Mouse (Mus musculus): ENCODE results near the gene Cog1. TPM values are rescaled to one million over a fixed set of nuclear protein-coding genes. Genes with fewer than 3 reads are reported as not detected.
A peak's percentile ranks its signal among the peaks of the same experiment; 100 is the strongest.

Gene Cog1
- polyA plus RNA-seq, 1 experiment from 2014 or later: 24.7 TPM

DNA sequence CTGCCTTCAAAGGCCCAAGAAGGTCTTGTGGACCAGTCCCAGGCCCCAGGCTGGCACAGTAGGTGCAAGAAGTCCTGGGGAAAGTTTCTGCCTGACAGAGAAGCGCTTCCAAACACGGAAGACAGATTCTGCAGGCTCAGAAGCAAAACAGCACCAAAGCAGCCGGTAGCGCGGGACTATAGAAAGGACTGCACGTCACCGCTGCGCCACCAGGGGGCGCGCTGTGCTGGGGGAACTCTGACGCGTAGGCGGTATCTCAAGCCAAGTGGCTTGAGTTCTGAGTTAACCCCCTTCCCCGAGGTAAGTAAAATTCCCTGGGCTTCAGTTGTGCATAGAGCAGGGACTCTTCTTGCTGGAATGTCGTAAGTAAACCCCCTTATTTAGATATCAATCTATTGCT, 817 bp upstream of the Cog1 start:
- no peaks in the 10 kb centered on the region for H3K9me3 ChIP-seq (ENCODE audit: control insufficient read depth, low read length)
- peaks cover 23% of the 10 kb centered on the region for H3K4me1 ChIP-seq (replicated peaks; ENCODE audit: control insufficient read depth, insufficient read depth, low read length)
- H3K27ac ChIP-seq (ENCODE audit: low read depth, low read length): no peak overlapping the region
- H3K4me3 ChIP-seq (ENCODE audit: low read depth, low read length): no peak overlapping the region
- H3K36me3 ChIP-seq (ENCODE audit: control insufficient read depth, insufficient read depth, low read length): peaks cover 6% of the 10 kb centered on the region
- H3K27me3 ChIP-seq (replicated peaks; ENCODE audit: control insufficient read depth, insufficient read depth, low read length): no peaks in the 10 kb centered on the region
- DNase-seq (ENCODE audit: low spot score): peak; percentile 82
- ATAC-seq (replicated peaks; ENCODE audit: low FRiP score): no peak
- H3K9ac ChIP-seq (ENCODE audit: low read depth, low read length): peak overlapping the region; percentile 23; the same call in 1 of the 2 replicates
- WGBS: 3% methylated on average over 15 of the region's 15 CpGs
- H3K4me2 ChIP-seq: peak overlapping the region; percentile 43

DNA sequence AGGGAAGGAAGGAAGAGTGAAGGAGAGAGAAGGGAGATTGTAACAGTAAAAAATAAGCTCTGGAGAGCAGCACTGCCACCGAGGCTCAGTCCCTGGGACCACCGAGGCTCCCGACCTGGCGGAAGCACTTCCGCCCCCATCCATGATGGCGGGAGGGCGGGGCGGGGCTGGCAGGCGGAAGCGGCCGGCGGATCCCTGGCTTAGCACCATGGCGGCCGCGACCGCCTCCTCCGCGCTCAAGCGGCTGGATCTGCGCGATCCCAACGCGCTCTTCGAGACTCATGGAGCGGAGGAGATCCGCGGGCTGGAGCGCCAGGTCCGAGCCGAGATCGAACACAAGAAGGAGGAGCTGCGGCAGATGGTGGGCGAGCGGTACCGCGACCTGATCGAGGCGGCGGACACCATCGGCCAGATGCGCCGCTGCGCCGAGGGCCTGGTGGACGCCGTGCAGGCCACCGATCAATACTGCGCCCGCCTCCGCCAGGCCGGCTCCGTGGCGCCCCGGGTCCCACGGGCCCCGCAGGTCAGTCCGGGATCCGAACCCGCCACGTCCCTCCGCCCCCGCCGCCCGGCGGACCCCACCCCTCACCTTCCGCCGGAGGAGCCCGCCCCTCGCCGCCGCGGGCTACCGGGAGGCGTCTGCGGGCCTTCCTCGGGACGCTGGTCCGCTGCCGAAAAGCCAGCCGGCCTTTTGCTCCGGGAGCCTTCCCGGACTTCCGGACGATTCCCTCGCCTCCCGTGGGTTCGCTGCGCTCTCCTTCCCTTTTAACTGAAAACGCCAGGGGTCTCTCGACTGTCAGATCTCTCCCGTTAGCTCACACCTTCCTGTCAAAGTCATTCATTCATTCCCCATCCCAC, 613 bp downstream of the Cog1 start, which contains the start of gene Slc39a11:
Gene Slc39a11, minus strand, starts transcription at position 727 of the 858 bp plus-strand sequence.
- H3K4me1 ChIP-seq (replicated peaks; ENCODE audit: control insufficient read depth, insufficient read depth, low read length): peaks cover 23% of the 10 kb centered on the region
- WGBS: under 1% methylated on average over 91 of the region's 91 CpGs
- peaks cover 15% of the 10 kb centered on the region for H3K36me3 ChIP-seq (ENCODE audit: control insufficient read depth, insufficient read depth, low read length)

DNA sequence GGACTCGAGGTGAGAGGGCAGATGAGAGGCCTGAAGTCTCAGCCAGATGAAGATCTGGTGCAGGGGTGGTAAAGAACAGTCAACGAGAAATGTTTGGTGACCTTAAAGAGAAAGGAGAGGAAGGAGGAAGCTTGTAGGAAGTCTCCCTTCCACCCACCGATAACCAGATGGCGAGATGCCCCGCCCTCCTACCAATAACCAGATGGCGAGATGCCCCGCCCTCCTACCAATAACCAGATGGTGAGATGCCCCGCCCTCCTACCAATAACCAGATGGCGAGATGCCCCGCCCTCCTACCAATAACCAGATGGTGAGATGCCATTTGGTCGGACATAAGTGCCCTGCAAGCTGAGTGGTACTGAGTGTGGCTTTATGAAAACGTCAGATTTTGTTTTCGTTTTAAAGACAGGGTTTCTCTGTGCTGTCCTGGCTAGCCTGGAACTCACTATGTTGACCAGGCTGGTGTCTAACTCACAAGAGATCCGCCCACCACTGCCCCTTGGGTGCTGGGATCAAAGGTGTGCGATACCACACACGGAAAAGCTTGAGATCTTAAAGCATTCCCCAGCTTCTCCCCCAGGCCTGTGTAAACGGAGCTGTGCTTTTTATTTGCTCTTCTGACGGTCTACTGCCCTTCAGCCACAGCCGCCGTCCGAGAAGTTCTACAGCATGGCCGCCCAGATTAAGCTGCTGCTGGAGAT, 2.4 kb downstream of the Cog1 start:
- DNase-seq (ENCODE audit: low spot score) (no peak), ATAC-seq (replicated peaks; ENCODE audit: low FRiP score) (peak; percentile 10; the same call in 1 of the 2 replicates)
- Histone ChIP-seq H3K9me3 (ENCODE audit: control insufficient read depth, low read length) (no peaks in the 10 kb centered on the region), H3K27me3 (replicated peaks; ENCODE audit: control insufficient read depth, insufficient read depth, low read length) (no peaks in the 10 kb centered on the region), H3K9ac (ENCODE audit: low read depth, low read length) (no peak overlapping the region), H3K4me1 (replicated peaks; ENCODE audit: control insufficient read depth, insufficient read depth, low read length) (peaks cover 23% of the 10 kb centered on the region), H3K4me2 (peak overlapping the region; percentile 88), H3K36me3 (ENCODE audit: control insufficient read depth, insufficient read depth, low read length) (peaks cover 26% of the 10 kb centered on the region), H3K4me3 (ENCODE audit: low read depth, low read length) (peak overlapping the region; percentile 24; the same call in 1 of the 2 replicates), H3K27ac (ENCODE audit: low read depth, low read length) (peak overlapping the region; percentile 62)
- 61% methylated on average over 22 of the region's 22 CpGs for WGBS

More for the DNA sequence above, 613 bp downstream of the Cog1 start, which contains the start of gene Slc39a11:
- Histone ChIP-seq H3K4me2 (peak within 1 kb of the TSS; percentile 88), H3K27ac (ENCODE audit: low read depth, low read length) (peak within 1 kb of the TSS; percentile 83), H3K4me3 (ENCODE audit: low read depth, low read length) (peak within 1 kb of the TSS; percentile 89), H3K9me3 (ENCODE audit: control insufficient read depth, low read length) (no peaks in the 10 kb centered on the region), H3K9ac (ENCODE audit: low read depth, low read length) (peak within 1 kb of the TSS; percentile 91), H3K27me3 (replicated peaks; ENCODE audit: control insufficient read depth, insufficient read depth, low read length) (no peaks in the 10 kb centered on the region)
- peak; percentile 83 for DNase-seq (ENCODE audit: low spot score)
- ATAC-seq (replicated peaks; ENCODE audit: low FRiP score): peak; percentile 80

DNA sequence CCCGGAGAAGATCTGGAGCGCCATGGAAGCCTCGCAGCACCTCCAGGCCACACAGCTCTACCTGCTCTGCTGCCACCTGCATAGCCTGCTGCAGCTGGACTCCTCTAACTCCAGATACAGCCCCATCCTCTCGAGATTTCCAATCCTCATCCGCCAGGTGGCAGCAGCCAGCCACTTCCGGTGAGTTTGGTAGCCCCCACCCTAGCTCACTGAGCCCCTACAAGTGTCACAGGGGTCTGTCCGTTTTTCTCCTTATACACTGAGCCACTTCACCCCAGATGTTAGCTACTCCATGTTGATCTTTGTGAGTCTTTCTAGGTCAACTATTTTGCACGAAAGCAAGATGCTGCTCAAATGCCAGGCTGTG, 2.9 kb downstream of the Cog1 start:
- no peak overlapping the region for H3K4me2 ChIP-seq
- DNase-seq (ENCODE audit: low spot score): peak; percentile 43

DNA sequence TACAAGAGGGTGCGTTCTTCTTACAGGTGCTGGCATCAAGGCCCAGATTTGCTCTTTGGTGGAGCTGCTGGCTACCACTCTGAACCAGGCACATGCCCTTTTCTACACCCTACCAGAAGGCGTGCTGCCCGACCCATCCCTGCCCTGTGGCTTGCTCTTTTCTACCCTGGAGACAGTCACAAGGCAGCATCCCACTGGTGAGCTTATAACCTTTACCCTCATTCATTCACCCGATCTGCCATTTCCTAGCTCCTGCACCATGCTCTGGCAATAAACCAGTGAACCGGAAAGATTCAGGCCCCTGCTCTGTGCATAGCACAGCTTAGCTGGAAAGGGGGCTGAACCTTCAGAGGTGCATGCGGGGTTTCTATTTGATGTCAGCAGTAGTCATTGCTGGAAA, 3.5 kb downstream of the Cog1 start:
- Histone ChIP-seq H3K9ac (ENCODE audit: low read depth, low read length) (no peak overlapping the region), H3K27ac (ENCODE audit: low read depth, low read length) (no peak overlapping the region), H3K9me3 (ENCODE audit: control insufficient read depth, low read length) (no peaks in the 10 kb centered on the region), H3K36me3 (ENCODE audit: control insufficient read depth, insufficient read depth, low read length) (peaks cover 35% of the 10 kb centered on the region), H3K4me2 (no peak overlapping the region), H3K4me1 (replicated peaks; ENCODE audit: control insufficient read depth, insufficient read depth, low read length) (peaks cover 23% of the 10 kb centered on the region), H3K4me3 (ENCODE audit: low read depth, low read length) (no peak overlapping the region), H3K27me3 (replicated peaks; ENCODE audit: control insufficient read depth, insufficient read depth, low read length) (no peaks in the 10 kb centered on the region)
- no peak for ATAC-seq (replicated peaks; ENCODE audit: low FRiP score)
- 93% methylated on average over 6 of the region's 6 CpGs for WGBS
- DNase-seq (ENCODE audit: low spot score): no peak

More for the DNA sequence above, 2.9 kb downstream of the Cog1 start:
- WGBS: 56% methylated on average over 8 of the region's 8 CpGs
- Histone ChIP-seq H3K9ac (ENCODE audit: low read depth, low read length) (no peak overlapping the region), H3K27me3 (replicated peaks; ENCODE audit: control insufficient read depth, insufficient read depth, low read length) (no peaks in the 10 kb centered on the region), H3K4me1 (replicated peaks; ENCODE audit: control insufficient read depth, insufficient read depth, low read length) (peaks cover 23% of the 10 kb centered on the region), H3K9me3 (ENCODE audit: control insufficient read depth, low read length) (no peaks in the 10 kb centered on the region), H3K36me3 (ENCODE audit: control insufficient read depth, insufficient read depth, low read length) (peaks cover 30% of the 10 kb centered on the region), H3K27ac (ENCODE audit: low read depth, low read length) (peak overlapping the region; percentile 62; the same call in 1 of the 2 replicates), H3K4me3 (ENCODE audit: low read depth, low read length) (no peak overlapping the region)
- peak; percentile 15; the same call in 1 of the 2 replicates for ATAC-seq (replicated peaks; ENCODE audit: low FRiP score)

DNA sequence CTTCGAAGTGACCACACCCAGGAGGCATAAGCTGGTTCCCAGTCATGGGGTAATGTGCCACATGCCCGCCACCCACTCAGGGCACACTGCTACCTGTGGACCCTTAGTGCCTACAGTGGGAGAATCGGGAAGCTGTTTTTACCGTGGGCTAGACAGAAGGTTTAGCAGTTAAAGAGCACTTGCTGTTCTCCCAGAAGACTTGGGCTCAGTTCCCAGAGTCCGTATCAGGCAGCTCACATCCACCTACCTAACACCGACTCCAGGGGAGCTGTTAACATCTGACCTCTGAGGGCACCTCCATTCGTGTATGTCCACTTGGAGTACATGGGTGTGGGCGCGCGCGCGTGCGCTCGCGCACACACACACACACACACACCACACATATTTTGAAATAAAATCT, 5.1 kb downstream of the Cog1 start:
- no peak for DNase-seq (ENCODE audit: low spot score)
- Histone ChIP-seq H3K27me3 (replicated peaks; ENCODE audit: control insufficient read depth, insufficient read depth, low read length) (no peaks in the 10 kb centered on the region), H3K9me3 (ENCODE audit: control insufficient read depth, low read length) (no peaks in the 10 kb centered on the region), H3K36me3 (ENCODE audit: control insufficient read depth, insufficient read depth, low read length) (peaks cover 39% of the 10 kb centered on the region), H3K27ac (ENCODE audit: low read depth, low read length) (no peak overlapping the region), H3K4me2 (no peak overlapping the region), H3K4me1 (replicated peaks; ENCODE audit: control insufficient read depth, insufficient read depth, low read length) (peaks cover 17% of the 10 kb centered on the region), H3K4me3 (ENCODE audit: low read depth, low read length) (no peak overlapping the region), H3K9ac (ENCODE audit: low read depth, low read length) (no peak overlapping the region)
- ATAC-seq (replicated peaks; ENCODE audit: low FRiP score): no peak
- 93% methylated on average over 15 of the region's 15 CpGs for WGBS

DNA sequence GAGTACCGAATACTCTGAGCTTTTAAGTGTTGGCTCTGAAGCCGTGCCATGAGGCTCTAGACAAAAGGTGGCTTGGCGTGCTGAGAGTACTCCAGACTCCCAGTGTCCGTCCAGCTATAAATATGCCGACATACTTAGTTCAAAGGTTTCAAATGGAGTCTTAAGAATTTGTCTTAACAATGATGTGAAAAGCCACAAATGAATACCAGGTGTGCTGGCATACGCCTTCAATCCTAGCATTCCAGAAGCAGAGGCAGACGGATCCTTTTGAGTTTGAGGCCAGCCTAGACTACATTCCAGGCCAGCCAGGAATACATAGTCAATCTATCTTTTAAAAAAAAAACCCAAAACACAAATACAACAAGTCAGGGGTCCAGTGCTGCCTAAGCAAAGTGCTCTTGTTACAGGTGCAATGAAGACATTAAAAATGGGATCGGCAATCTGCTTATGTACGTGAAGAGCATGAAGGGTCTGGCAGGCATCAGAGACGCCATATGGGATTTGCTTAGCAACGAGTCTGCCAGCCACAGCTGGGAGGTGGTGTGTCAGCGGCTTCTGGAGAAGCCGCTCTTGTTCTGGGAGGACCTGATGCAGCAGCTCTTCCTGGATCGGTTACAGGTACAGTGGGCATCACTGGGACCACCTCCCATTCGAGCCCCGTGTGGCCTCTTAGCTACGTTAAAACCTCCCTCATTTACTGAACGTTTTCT, 5.7 kb downstream of the Cog1 start:
- H3K36me3 ChIP-seq (ENCODE audit: control insufficient read depth, insufficient read depth, low read length): peaks cover 43% of the 10 kb centered on the region
- no peak overlapping the region for H3K27ac ChIP-seq (ENCODE audit: low read depth, low read length)
- no peak for DNase-seq (ENCODE audit: low spot score)
- no peaks in the 10 kb centered on the region for H3K9me3 ChIP-seq (ENCODE audit: control insufficient read depth, low read length)
- 83% methylated on average over 18 of the region's 18 CpGs for WGBS
- H3K4me3 ChIP-seq (ENCODE audit: low read depth, low read length): no peak overlapping the region
- no peak overlapping the region for H3K9ac ChIP-seq (ENCODE audit: low read depth, low read length)
- ATAC-seq (replicated peaks; ENCODE audit: low FRiP score): no peak
- no peaks in the 10 kb centered on the region for H3K27me3 ChIP-seq (replicated peaks; ENCODE audit: control insufficient read depth, insufficient read depth, low read length)
- H3K4me2 ChIP-seq: no peak overlapping the region
- H3K4me1 ChIP-seq (replicated peaks; ENCODE audit: control insufficient read depth, insufficient read depth, low read length): peaks cover 17% of the 10 kb centered on the region

DNA sequence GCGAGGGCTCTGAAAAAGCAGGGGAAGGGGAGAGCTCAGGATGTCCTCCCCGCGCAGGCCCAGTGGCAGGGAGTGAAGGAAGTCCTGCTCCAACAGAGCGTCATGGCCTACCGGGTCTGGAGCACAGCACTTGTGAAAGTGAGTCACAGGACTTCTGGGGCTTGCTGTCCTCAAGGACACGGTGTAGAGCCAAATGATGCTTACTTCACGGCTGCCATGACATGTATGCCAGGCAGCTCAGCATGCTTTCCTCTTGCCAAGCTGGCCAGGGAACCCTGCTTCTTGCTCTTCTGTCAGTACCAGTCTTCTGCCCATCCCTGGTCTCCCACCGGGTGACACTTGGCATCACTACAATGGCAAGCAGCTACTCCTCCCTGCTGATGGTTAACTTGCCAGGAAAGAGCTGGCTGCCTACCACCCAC, 7.6 kb downstream of the Cog1 start:
- Histone ChIP-seq H3K9me3 (ENCODE audit: control insufficient read depth, low read length) (no peaks in the 10 kb centered on the region), H3K9ac (ENCODE audit: low read depth, low read length) (no peak overlapping the region), H3K27me3 (replicated peaks; ENCODE audit: control insufficient read depth, insufficient read depth, low read length) (no peaks in the 10 kb centered on the region), H3K36me3 (ENCODE audit: control insufficient read depth, insufficient read depth, low read length) (peaks cover 53% of the 10 kb centered on the region), H3K4me1 (replicated peaks; ENCODE audit: control insufficient read depth, insufficient read depth, low read length) (peaks cover 4% of the 10 kb centered on the region), H3K27ac (ENCODE audit: low read depth, low read length) (no peak overlapping the region), H3K4me2 (no peak overlapping the region), H3K4me3 (ENCODE audit: low read depth, low read length) (no peak overlapping the region)
- WGBS: 90% methylated on average over 8 of the region's 8 CpGs
- DNase-seq (ENCODE audit: low spot score) (no peak), ATAC-seq (replicated peaks; ENCODE audit: low FRiP score) (no peak)

Data from liver, embryonic 11.5 days (tissue).